Mouse (Mus musculus) splenic B cell, adult 2 months (primary cell): ENCODE measurements at regions not wholly inside any gene's neighbourhood (a gene's known extent, or its start where the extent isn't known, plus 50 kb on each side); places are given as distances from the start of the nearest gene placed in this dataset.
"Not testable (repeated sequence)": the region's sequence is repeated elsewhere in the genome, so short reads cannot be mapped to it uniquely, and the experiment has no call there.

ENCODE experiments used
- DNase-seq: peaks from one replicate; pipeline ENCODE4 v3.0.0-alpha.2; 2011; ENCODE audit warnings: low read depth, low spot score
- H3K27me3 ChIP-seq: 2 replicates; pipeline ENCODE4 v1.6.1; 2012; ENCODE audit warnings: mild to moderate bottlenecking, low read length, moderate library complexity, mixed read lengths; ENCODE audit not compliant: control insufficient read depth, poor library complexity, insufficient read depth, severe bottlenecking
- H3K36me3 ChIP-seq: 2 replicates; pipeline ENCODE4 v1.6.1; 2012; ENCODE audit warnings: mild to moderate bottlenecking, low read length, moderate library complexity, mixed read lengths; ENCODE audit not compliant: control insufficient read depth, poor library complexity, insufficient read depth, severe bottlenecking

GRCm38 (mm10) chr10:57000892-57001722, 485.1 kb upstream of the Hsf2 start:
- peak; percentile 49 for DNase-seq
- Histone ChIP-seq H3K36me3 (no peaks in the 10 kb centered on the region), H3K27me3 (no peaks in the 10 kb centered on the region; the same call in 1 of the 2 replicates)

GRCm38 (mm10) chr10:57001723-57002110, 484.5 kb upstream of the Hsf2 start:
- Histone ChIP-seq H3K27me3 (no peaks in the 10 kb centered on the region; the same call in 1 of the 2 replicates), H3K36me3 (no peaks in the 10 kb centered on the region)
- no peak for DNase-seq

GRCm38 (mm10) chr10:57037641-57038040, 448.5 kb upstream of the Hsf2 start:
- Histone ChIP-seq H3K27me3 (no peaks in the 10 kb centered on the region), H3K36me3 (no peaks in the 10 kb centered on the region)
- DNase-seq, result no peak

GRCm38 (mm10) chr10:57040201-57040600, 446.0 kb upstream of the Hsf2 start:
- H3K36me3 ChIP-seq, result no peaks in the 10 kb centered on the region
- peak; percentile 53 for DNase-seq
- no peaks in the 10 kb centered on the region for H3K27me3 ChIP-seq

- no peaks in the 10 kb centered on the region for H3K36me3 ChIP-seq
- no peak for DNase-seq
- no peaks in the 10 kb centered on the region for H3K27me3 ChIP-seq
Measured at GRCm38 (mm10) chr10:57046021-57046420, 440.2 kb upstream of the Hsf2 start.

- Histone ChIP-seq H3K36me3 (no peaks in the 10 kb centered on the region), H3K27me3 (no peaks in the 10 kb centered on the region)
- DNase-seq, result no peak
Measured at GRCm38 (mm10) chr10:57046891-57047290, 439.3 kb upstream of the Hsf2 start.

GRCm38 (mm10) chr10:57047719-57048118, 438.5 kb upstream of the Hsf2 start:
- no peaks in the 10 kb centered on the region for H3K27me3 ChIP-seq
- no peak for DNase-seq
- H3K36me3 ChIP-seq, result no peaks in the 10 kb centered on the region

- not testable (repeated sequence) for H3K27me3 ChIP-seq, DNase-seq, H3K36me3 ChIP-seq
Measured at GRCm38 (mm10) chr10:57053375-57053774, 432.8 kb upstream of the Hsf2 start.

- DNase-seq, result no peak
- no peaks in the 10 kb centered on the region for H3K36me3 ChIP-seq
- H3K27me3 ChIP-seq, result no peaks in the 10 kb centered on the region
Measured at GRCm38 (mm10) chr10:57090131-57090530, 396.1 kb upstream of the Hsf2 start.

- Histone ChIP-seq H3K36me3 (no peaks in the 10 kb centered on the region), H3K27me3 (no peaks in the 10 kb centered on the region)
- DNase-seq, result no peak
Measured at GRCm38 (mm10) chr10:57095920-57096319, 390.3 kb upstream of the Hsf2 start.

GRCm38 (mm10) chr10:57113359-57113758, 372.8 kb upstream of the Hsf2 start:
- H3K27me3 ChIP-seq, result no peaks in the 10 kb centered on the region
- H3K36me3 ChIP-seq, result no peaks in the 10 kb centered on the region
- no peak for DNase-seq

- no peaks in the 10 kb centered on the region for H3K36me3 ChIP-seq
- no peak for DNase-seq
- no peaks in the 10 kb centered on the region for H3K27me3 ChIP-seq
Measured at GRCm38 (mm10) chr10:57114696-57115271, 371.4 kb upstream of the Hsf2 start.

GRCm38 (mm10) chr10:57121514-57121913, 364.7 kb upstream of the Hsf2 start:
- Histone ChIP-seq H3K27me3 (no peaks in the 10 kb centered on the region), H3K36me3 (no peaks in the 10 kb centered on the region)
- DNase-seq, result no peak

- H3K36me3 ChIP-seq, result no peaks in the 10 kb centered on the region
- DNase-seq, result no peak
- H3K27me3 ChIP-seq, result no peaks in the 10 kb centered on the region
Measured at GRCm38 (mm10) chr10:57127185-57127584, 359.0 kb upstream of the Hsf2 start.

- Histone ChIP-seq H3K27me3 (no peaks in the 10 kb centered on the region), H3K36me3 (no peaks in the 10 kb centered on the region)
- no peak for DNase-seq
Measured at GRCm38 (mm10) chr10:57156426-57156825, 329.8 kb upstream of the Hsf2 start.
